ENCODE assay signal across 8 mouse cellular contexts in the genomic region with DNA sequence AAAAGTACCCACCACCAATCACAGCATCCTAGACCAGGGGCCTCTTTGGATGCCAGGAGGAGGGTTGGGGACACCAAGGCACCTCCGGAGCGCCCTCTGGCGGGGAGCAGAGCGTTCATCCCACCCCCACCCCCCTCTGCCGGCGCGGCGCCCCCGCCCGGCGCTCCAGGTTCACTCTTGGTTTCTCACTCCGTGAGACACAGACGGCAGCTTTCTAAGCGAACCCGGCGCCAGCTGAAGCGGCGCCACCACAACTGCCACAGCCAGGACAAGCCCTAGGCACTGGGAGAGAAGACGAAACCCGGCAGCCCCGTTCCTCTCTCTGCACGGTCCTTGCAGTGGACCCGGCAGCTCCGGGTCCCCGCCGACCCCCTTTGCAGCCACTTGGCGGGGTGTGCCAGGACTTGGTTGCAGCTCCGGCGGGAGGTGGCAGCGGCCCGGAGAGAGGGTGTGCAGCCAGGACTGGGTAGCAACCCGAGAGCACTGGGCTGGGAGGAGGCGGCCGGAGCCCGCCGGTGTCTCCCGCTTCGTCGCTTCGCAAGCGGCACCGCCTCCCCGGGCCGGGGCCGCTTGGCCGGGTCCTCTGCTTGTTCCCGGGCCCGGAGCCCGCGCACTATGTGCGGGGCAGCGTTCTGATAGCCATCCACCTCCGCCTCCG. TPM values are rescaled to one million over a fixed set of nuclear protein-coding genes. Genes with fewer than 3 reads are reported as not detected.
DNase-seq lines count a peak whose midpoint lies in the region; ATAC-seq lines count a peak whose summit lies in the region.

Slc35f1 (plus strand) TSS at position 200 of the 658 bp plus-strand sequence.

- peak within 1 kb of the TSS; percentile 91 for H3K9ac ChIP-seq in hindbrain, embryonic 15.5 days

- DNase-seq in adrenal gland, adult 8-10 months, result peak; percentile 11
- DNase-seq in cerebellum, adult 9-11 months, result peak; percentile 32
- DNase-seq in frontal cortex, adult 2 months (ENCODE audit: extremely low spot score in 1 of 2, low spot score in 1 of 2), result peak; percentile 25 to 81
- peak; percentile 71 to 76 for DNase-seq in layer of hippocampus, postnatal 36 days
- DNase-seq in lung, postnatal 36 days, result peak; percentile 11
- peak; percentile 84 for DNase-seq in right cerebral cortex, postnatal 25 days

- ATAC-seq in hindbrain, embryonic 15.5 days (ENCODE audit: low FRiP score, low read depth), result peak; percentile 93
- ATAC-seq in activated CD4-positive, CD25-positive, alpha-beta regulatory T cell, adult 4 months, result no peak

- no peaks in the 10 kb centered on the region for H3K27me3 ChIP-seq in hindbrain, embryonic 15.5 days

- no peaks in the 10 kb centered on the region for H3K9me3 ChIP-seq in hindbrain, embryonic 15.5 days

- peaks cover 22% of the 10 kb centered on the region for H3K4me1 ChIP-seq in hindbrain, embryonic 15.5 days (replicated peaks)

- H3K27ac ChIP-seq in hindbrain, embryonic 15.5 days (replicated peaks), result peak within 1 kb of the TSS; percentile 91

- under 1% methylated on average over 54 of the region's 54 CpGs for WGBS in hindbrain, embryonic 15.5 days

- peak within 1 kb of the TSS; percentile 82 for H3K4me3 ChIP-seq in hindbrain, embryonic 15.5 days

- H3K36me3 ChIP-seq in hindbrain, embryonic 15.5 days, result no peaks in the 10 kb centered on the region

- peak within 1 kb of the TSS; percentile 86 for H3K4me2 ChIP-seq in hindbrain, embryonic 15.5 days

RNA-seq across cellular contexts. Expression of gene Slc35f1, which starts in this region (rescaled TPM):
- total RNA-seq in adrenal gland, adult 8-10 months (2022), result 1 to 10 TPM in 2 of 4 experiments, under 1 TPM in 2; 0.80 to 2.3 (median 1.4) TPM
- polyA plus RNA-seq in frontal cortex, adult 2 months (2012; rRNA removed), result 23.0 and 32.4 TPM in 2 replicates
- polyA plus RNA-seq in hindbrain, embryonic 15.5 days (2015; fragmentation: Nextera tagmentation; extraction: Ambion mirVana), result 37.3 and 44.5 TPM in 2 replicates
- total RNA-seq in layer of hippocampus, postnatal 36 days (2021), result 10 to 100 TPM; 32.1 to 33.9 TPM
- polyA plus RNA-seq in activated CD4-positive, CD25-positive, alpha-beta regulatory T cell, adult 4 months (2017; shearing (Covaris generic)), result not detected

Comparison
In these comparisons a context has a peak if more than half of its experiments do, and no peak if none do; other contexts are left out.
1. RNA of gene Slc35f1 (total RNA-seq): 32.1 to 33.9 TPM in layer of hippocampus, postnatal 36 days; 0.80 to 2.3 TPM in adrenal gland, adult 8-10 months; every median in the first group is over 10 times any median in the second.
2. RNA of gene Slc35f1 (polyA plus RNA-seq): 37.3 to 44.5 TPM in hindbrain, embryonic 15.5 days and 23.0 to 32.4 TPM in frontal cortex, adult 2 months; not detected in activated CD4-positive, CD25-positive, alpha-beta regulatory T cell, adult 4 months; every median in the first group is over 10 times any median in the second.
3. DNase-seq: peak in every context shown above with its lines; median percentile 84 in right cerebral cortex, postnatal 25 days; 74 in layer of hippocampus, postnatal 36 days; 53 in frontal cortex, adult 2 months; 32 in cerebellum, adult 9-11 months; 11 in adrenal gland, adult 8-10 months; 11 in lung, postnatal 36 days.